Mouse (Mus musculus): ENCODE data around the gene Hjurp. TPM values are rescaled to one million over a fixed set of nuclear protein-coding genes. Genes with fewer than 3 reads are reported as not detected.

Gene Hjurp
- polyA plus RNA-seq, 1 experiment: 217 TPM

DNA sequence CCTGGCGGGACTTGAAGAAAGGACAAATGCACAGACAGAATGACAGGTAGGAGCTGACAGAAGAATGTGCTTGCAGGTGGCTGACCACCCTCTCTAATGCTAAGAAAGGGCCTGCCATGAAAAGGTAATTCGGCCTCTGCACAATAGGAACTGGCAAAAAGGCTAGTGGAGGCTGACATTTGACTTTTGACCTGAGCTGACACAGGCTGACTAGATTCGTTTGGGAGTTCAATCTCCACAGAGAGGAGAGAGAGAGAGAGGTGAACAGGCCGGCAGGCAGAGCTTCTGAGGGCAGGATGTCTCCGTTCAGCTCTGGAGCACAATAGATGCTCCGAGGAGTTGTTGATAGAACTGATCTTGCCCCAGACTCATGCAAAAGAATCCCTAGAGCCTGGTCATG lies 31.0 kb downstream of the Hjurp start:
- no peaks in the 10 kb centered on the region for H3K4me1 ChIP-seq (ENCODE audit: control insufficient read depth, insufficient read depth, low read length)
- H3K27ac ChIP-seq (ENCODE audit: insufficient read depth, low read length): no peak overlapping the region
- no peaks in the 10 kb centered on the region for H3K9me3 ChIP-seq (replicated peaks; ENCODE audit: control insufficient read depth, insufficient read depth, low read length, poor library complexity, severe bottlenecking)
- no peak overlapping the region for H3K9ac ChIP-seq (ENCODE audit: low read depth, poor library complexity, severe bottlenecking)
- TF ChIP-seq POLR2A (IDR thresholded peaks at IDR 0.05; ENCODE audit: insufficient read depth, low read length) (no peak), EP300 (IDR thresholded peaks at IDR 0.05; ENCODE audit: insufficient read depth, low read depth, low read length) (no peak), CTCF (IDR thresholded peaks at IDR 0.05; ENCODE audit: low read depth, low read length) (no peak)
- H3K36me3 ChIP-seq (ENCODE audit: control insufficient read depth, insufficient read depth, low read length, poor library complexity, severe bottlenecking): no peaks in the 10 kb centered on the region
- no peak overlapping the region for H3K4me3 ChIP-seq (ENCODE audit: low read depth, low read length)
- H3K27me3 ChIP-seq (ENCODE audit: control insufficient read depth, insufficient read depth, low read length, poor library complexity, severe bottlenecking): no peaks in the 10 kb centered on the region

DNA sequence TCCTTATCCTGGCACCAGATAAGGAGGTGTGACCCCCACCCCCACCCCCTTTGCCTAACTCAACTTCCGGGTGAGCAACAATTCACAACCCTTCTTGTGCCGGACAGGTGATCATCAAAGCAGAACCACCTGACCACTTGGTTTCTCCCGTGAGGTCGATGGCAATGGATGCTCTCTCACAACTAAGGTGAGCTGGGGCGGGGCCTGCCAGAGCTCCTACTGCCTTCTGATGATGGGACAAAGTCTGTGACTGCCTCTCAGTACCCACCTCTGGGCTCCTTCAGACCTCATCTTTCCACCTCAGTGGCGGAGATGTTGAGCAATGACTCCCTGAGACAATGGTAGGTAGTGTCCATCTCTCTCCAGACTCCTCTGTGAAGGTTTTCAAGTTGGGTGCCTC lies 31.6 kb downstream of the Hjurp start:
- TF ChIP-seq EP300 (IDR thresholded peaks at IDR 0.05; ENCODE audit: insufficient read depth, low read depth, low read length): no peak
- no peak for TF ChIP-seq CTCF (IDR thresholded peaks at IDR 0.05; ENCODE audit: low read depth, low read length)
- TF ChIP-seq POLR2A (IDR thresholded peaks at IDR 0.05; ENCODE audit: insufficient read depth, low read length): no peak
- H3K4me1 ChIP-seq (ENCODE audit: control insufficient read depth, insufficient read depth, low read length): no peaks in the 10 kb centered on the region
- no peak overlapping the region for H3K9ac ChIP-seq (ENCODE audit: low read depth, poor library complexity, severe bottlenecking)
- H3K9me3 ChIP-seq (replicated peaks; ENCODE audit: control insufficient read depth, insufficient read depth, low read length, poor library complexity, severe bottlenecking): no peaks in the 10 kb centered on the region
- H3K27ac ChIP-seq (ENCODE audit: insufficient read depth, low read length): no peak overlapping the region
- no peaks in the 10 kb centered on the region for H3K27me3 ChIP-seq (ENCODE audit: control insufficient read depth, insufficient read depth, low read length, poor library complexity, severe bottlenecking)
- H3K4me3 ChIP-seq (ENCODE audit: low read depth, low read length): no peak overlapping the region
- H3K36me3 ChIP-seq (ENCODE audit: control insufficient read depth, insufficient read depth, low read length, poor library complexity, severe bottlenecking): no peaks in the 10 kb centered on the region

DNA sequence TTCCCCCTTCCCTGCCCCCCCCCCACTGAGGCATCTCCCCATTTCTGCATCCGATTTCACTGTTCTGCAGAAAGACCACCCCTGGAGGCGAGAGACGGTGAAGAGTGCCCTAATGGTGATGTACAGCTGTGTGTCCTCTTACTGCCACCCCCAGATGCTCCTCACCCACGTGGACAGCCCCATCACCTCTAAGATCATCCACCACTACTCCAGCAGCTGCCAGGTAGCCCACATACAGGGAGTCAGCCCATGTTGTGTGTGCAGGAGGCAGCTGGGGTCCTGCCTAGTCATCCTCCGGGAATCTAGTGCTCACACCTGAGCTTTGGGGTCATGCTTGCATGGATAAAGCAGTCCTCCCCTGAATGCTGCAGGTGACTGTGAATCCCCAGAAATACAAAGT lies 33.6 kb downstream of the Hjurp start:
- no peaks in the 10 kb centered on the region for H3K9me3 ChIP-seq (replicated peaks; ENCODE audit: control insufficient read depth, insufficient read depth, low read length, poor library complexity, severe bottlenecking)
- H3K27ac ChIP-seq (ENCODE audit: insufficient read depth, low read length): no peak overlapping the region
- no peaks in the 10 kb centered on the region for H3K4me1 ChIP-seq (ENCODE audit: control insufficient read depth, insufficient read depth, low read length)
- no peak overlapping the region for H3K9ac ChIP-seq (ENCODE audit: low read depth, poor library complexity, severe bottlenecking)
- TF ChIP-seq EP300 (IDR thresholded peaks at IDR 0.05; ENCODE audit: insufficient read depth, low read depth, low read length) (no peak), CTCF (IDR thresholded peaks at IDR 0.05; ENCODE audit: low read depth, low read length) (no peak), POLR2A (IDR thresholded peaks at IDR 0.05; ENCODE audit: insufficient read depth, low read length) (no peak)
- H3K4me3 ChIP-seq (ENCODE audit: low read depth, low read length): no peak overlapping the region
- no peaks in the 10 kb centered on the region for H3K27me3 ChIP-seq (ENCODE audit: control insufficient read depth, insufficient read depth, low read length, poor library complexity, severe bottlenecking)
- H3K36me3 ChIP-seq (ENCODE audit: control insufficient read depth, insufficient read depth, low read length, poor library complexity, severe bottlenecking): no peaks in the 10 kb centered on the region

DNA sequence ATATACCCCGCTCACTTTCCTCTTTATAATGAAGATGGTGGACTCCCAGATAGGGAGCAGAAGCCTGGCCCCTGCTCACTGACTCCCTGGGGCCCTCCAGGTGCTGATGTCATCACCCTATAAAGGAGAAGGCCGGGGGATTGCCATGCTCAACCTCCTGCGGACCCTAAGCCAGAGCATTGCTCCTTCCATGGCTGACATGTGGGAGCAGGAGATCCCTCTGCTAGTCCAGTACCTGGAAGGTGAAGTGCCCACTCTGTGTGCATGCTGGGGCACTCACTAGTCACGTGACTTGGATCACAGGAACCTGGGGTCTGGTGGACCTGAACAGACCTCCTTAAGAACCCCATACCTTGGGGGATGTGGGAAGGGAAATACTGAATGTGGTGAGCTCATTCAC lies 36.9 kb downstream of the Hjurp start:
- no peak overlapping the region for H3K4me3 ChIP-seq (ENCODE audit: low read depth, low read length)
- no peak overlapping the region for H3K27ac ChIP-seq (ENCODE audit: insufficient read depth, low read length)
- H3K36me3 ChIP-seq (ENCODE audit: control insufficient read depth, insufficient read depth, low read length, poor library complexity, severe bottlenecking): no peaks in the 10 kb centered on the region
- H3K4me1 ChIP-seq (ENCODE audit: control insufficient read depth, insufficient read depth, low read length): no peaks in the 10 kb centered on the region
- no peak overlapping the region for H3K9ac ChIP-seq (ENCODE audit: low read depth, poor library complexity, severe bottlenecking)
- H3K9me3 ChIP-seq (replicated peaks; ENCODE audit: control insufficient read depth, insufficient read depth, low read length, poor library complexity, severe bottlenecking): no peaks in the 10 kb centered on the region
- no peak for TF ChIP-seq EP300 (IDR thresholded peaks at IDR 0.05; ENCODE audit: insufficient read depth, low read depth, low read length)
- TF ChIP-seq POLR2A (IDR thresholded peaks at IDR 0.05; ENCODE audit: insufficient read depth, low read length): no peak
- no peak for TF ChIP-seq CTCF (IDR thresholded peaks at IDR 0.05; ENCODE audit: low read depth, low read length)
- H3K27me3 ChIP-seq (ENCODE audit: control insufficient read depth, insufficient read depth, low read length, poor library complexity, severe bottlenecking): no peaks in the 10 kb centered on the region

DNA sequence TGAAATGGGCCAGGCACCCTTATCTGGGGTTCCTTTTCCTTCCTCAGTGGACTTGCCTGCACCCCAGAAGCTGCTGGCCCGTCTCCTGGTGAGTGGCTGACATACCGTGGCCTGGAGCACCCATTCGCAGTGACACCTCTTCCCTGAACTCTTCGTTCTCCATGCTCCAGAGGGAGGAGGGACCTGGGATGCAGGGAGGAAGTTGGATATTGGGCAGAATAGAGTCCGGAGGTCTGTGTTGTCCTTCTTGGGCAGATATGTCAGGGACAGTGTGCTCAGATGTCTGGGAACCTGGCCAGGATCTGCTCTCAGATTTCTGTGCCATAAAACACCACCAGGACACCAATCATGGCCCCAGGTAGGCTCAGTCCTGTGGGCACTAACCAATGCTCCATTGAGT lies 37.4 kb downstream of the Hjurp start:
- Histone ChIP-seq H3K4me1 (ENCODE audit: control insufficient read depth, insufficient read depth, low read length) (no peaks in the 10 kb centered on the region), H3K4me3 (ENCODE audit: low read depth, low read length) (no peak overlapping the region), H3K9ac (ENCODE audit: low read depth, poor library complexity, severe bottlenecking) (no peak overlapping the region), H3K9me3 (replicated peaks; ENCODE audit: control insufficient read depth, insufficient read depth, low read length, poor library complexity, severe bottlenecking) (no peaks in the 10 kb centered on the region), H3K27me3 (ENCODE audit: control insufficient read depth, insufficient read depth, low read length, poor library complexity, severe bottlenecking) (no peaks in the 10 kb centered on the region), H3K27ac (ENCODE audit: insufficient read depth, low read length) (no peak overlapping the region), H3K36me3 (ENCODE audit: control insufficient read depth, insufficient read depth, low read length, poor library complexity, severe bottlenecking) (no peaks in the 10 kb centered on the region)
- TF ChIP-seq POLR2A (IDR thresholded peaks at IDR 0.05; ENCODE audit: insufficient read depth, low read length): no peak
- TF ChIP-seq EP300 (IDR thresholded peaks at IDR 0.05; ENCODE audit: insufficient read depth, low read depth, low read length): no peak
- no peak for TF ChIP-seq CTCF (IDR thresholded peaks at IDR 0.05; ENCODE audit: low read depth, low read length)

DNA sequence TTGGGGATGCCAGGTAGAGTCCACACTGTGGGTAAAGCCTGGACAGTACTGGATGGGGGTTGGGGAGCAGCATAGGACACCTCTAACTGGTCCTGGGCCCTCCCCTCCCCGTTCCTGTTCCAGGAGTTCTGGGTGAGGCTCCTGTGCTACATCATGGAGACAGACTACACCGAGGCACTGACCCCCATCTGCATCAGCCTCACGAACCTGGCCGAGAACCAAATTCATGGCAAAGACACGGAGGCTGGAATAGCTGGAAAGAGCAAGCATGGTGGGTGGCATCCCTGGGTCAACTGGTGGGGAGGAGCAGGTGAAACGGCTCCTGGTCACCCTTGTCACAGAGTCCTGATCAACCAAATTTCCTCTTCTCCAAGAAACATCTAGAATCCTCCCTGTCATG lies 38.7 kb downstream of the Hjurp start:
- TF ChIP-seq EP300 (IDR thresholded peaks at IDR 0.05; ENCODE audit: insufficient read depth, low read depth, low read length): no peak
- no peak for TF ChIP-seq POLR2A (IDR thresholded peaks at IDR 0.05; ENCODE audit: insufficient read depth, low read length)
- no peak for TF ChIP-seq CTCF (IDR thresholded peaks at IDR 0.05; ENCODE audit: low read depth, low read length)
- H3K36me3 ChIP-seq (ENCODE audit: control insufficient read depth, insufficient read depth, low read length, poor library complexity, severe bottlenecking): no peaks in the 10 kb centered on the region
- no peaks in the 10 kb centered on the region for H3K9me3 ChIP-seq (replicated peaks; ENCODE audit: control insufficient read depth, insufficient read depth, low read length, poor library complexity, severe bottlenecking)

More for the DNA sequence above, 38.7 kb downstream of the Hjurp start:
- no peak overlapping the region for H3K4me3 ChIP-seq (ENCODE audit: low read depth, low read length)
- no peaks in the 10 kb centered on the region for H3K4me1 ChIP-seq (ENCODE audit: control insufficient read depth, insufficient read depth, low read length)
- H3K27ac ChIP-seq (ENCODE audit: insufficient read depth, low read length): no peak overlapping the region
- H3K27me3 ChIP-seq (ENCODE audit: control insufficient read depth, insufficient read depth, low read length, poor library complexity, severe bottlenecking): no peaks in the 10 kb centered on the region
- no peak overlapping the region for H3K9ac ChIP-seq (ENCODE audit: low read depth, poor library complexity, severe bottlenecking)

Measured in ES-Bruce4 (cell line).